Mouse (Mus musculus): ENCODE data around the gene Bax. TPM values are rescaled to one million over a fixed set of nuclear protein-coding genes. Genes with fewer than 3 reads are reported as not detected.

Gene Bax
- polyA plus RNA-seq, 1 experiment = 143 TPM

DNA sequence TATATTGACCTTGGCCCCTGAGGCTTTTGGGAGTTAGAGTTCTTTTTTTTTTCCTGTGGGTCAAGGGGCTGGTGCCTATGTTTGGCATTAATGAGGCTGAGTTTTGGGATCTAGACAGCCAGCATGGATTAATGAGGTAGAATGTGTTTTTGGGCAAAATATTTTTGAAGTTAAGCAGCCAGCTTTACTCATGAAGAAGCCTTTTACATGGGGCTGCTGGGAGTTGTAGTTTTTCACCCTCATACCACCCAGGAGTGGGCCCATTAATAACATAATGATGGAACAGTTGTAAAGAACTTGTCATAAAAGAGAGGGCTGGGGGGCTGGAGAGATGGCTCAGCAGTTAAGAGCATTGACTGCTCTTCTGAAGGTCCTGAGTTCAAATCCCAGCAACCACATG, 20.1 kb downstream of the Bax start:
- Histone ChIP-seq H3K4me1 (ENCODE audit: control insufficient read depth, insufficient read depth, low read length) (no peaks in the 10 kb centered on the region), H3K4me3 (replicated peaks; ENCODE audit: control insufficient read depth, low read depth, low read length) (no peak overlapping the region), H3K27ac (ENCODE audit: control insufficient read depth, insufficient read depth, low read depth, low read length, poor library complexity) (no peak overlapping the region)
- TF ChIP-seq POLR2A (IDR thresholded peaks at IDR 0.05; ENCODE audit: borderline replicate concordance, control insufficient read depth, low read depth, low read length) (no peak), CTCF (IDR thresholded peaks at IDR 0.05; ENCODE audit: control insufficient read depth, insufficient read depth, low read length) (no peak)

DNA sequence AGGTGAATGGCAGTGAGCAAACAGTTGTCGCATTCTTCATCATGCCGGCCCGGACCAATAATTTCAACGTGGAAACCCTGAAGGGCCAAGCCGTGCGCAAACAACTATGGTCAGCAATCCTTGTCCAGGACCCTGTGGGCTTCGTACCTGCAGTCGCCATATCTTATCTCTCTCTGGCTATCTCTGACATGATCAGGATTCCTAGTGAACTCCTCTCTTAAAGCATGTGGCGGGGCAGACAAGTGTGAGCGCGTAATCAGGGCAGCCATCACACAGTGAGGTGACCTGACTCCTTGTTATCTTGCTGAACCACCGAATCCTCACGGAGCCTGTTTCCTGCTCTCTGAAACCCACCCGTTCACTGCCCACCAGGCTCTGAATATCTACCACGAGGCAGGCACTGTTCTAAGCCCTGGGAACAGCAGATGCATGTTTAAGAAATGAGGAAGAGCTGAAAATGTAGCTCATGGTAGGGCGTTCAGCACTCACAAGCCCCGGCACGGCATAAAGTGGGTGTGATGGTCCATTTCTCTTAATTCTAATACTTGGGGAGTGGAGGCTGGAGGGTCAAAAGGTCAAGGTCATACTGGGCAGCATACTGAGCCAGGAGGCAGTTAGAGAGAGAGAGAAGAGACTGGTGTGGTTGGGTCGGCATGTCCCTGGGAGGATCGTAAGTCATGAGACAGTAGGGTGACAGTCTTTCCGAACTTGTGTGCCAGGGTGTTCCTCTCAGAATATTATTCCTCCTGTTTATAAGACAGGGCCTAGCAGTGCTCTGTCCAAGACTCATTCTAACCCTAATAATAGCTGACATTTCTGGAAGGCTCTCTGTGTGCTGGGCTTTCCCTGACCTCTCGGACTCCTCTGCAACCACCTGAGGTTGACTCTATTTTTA, 22.9 kb downstream of the Bax start:
- TF ChIP-seq CTCF (IDR thresholded peaks at IDR 0.05; ENCODE audit: control insufficient read depth, insufficient read depth, low read length) (no peak), POLR2A (IDR thresholded peaks at IDR 0.05; ENCODE audit: borderline replicate concordance, control insufficient read depth, low read depth, low read length) (no peak)
- H3K4me1 ChIP-seq (ENCODE audit: control insufficient read depth, insufficient read depth, low read length) = no peaks in the 10 kb centered on the region
- no peak overlapping the region for H3K27ac ChIP-seq (ENCODE audit: control insufficient read depth, insufficient read depth, low read depth, low read length, poor library complexity)
- WGBS = 81% methylated on average over 22 of the region's 22 CpGs
- H3K4me3 ChIP-seq (replicated peaks; ENCODE audit: control insufficient read depth, low read depth, low read length) = no peak overlapping the region

DNA sequence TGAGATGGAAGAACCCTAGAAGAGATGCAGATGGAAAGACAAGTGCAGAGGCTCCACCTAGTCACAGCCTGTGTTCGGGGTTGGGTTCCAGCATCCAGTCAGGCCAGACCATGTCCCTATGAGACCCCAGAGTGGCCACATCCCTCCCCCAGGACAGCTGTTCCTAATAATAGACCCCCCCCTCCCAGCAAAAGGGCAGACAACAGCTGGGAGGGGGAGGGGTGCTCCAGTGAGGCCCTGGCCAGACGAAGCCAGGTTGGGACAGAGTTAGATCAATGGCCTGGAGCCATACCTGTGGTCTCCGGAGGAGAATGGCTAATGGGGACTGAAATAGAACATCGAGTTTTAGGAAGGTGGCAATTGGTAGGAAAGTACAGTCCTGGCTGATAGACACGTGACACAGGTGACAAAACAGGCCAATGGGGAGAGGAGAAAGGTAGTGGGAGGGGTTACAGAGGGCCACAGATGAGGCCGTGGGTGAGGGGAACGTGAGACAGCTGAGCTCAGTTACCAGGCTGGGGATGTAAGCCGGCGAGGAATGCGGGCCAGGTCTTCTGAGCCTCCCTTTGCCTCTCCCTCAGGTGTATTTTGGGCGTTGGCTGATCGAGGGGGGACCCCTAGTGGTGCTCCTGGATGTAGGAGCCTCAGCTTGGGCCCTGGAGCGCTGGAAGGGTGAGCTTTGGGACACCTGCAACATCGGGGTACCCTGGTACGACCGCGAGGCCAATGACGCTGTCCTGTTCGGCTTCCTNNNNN, 29.0 kb downstream of the Bax start, which contains the start of gene Ruvbl2:
Gene Ruvbl2 (minus strand): TSS at position 576 of the 756 bp plus-strand sequence.
- TF ChIP-seq CTCF (IDR thresholded peaks at IDR 0.05; ENCODE audit: control insufficient read depth, insufficient read depth, low read length) (no peak), POLR2A (IDR thresholded peaks at IDR 0.05; ENCODE audit: borderline replicate concordance, control insufficient read depth, low read depth, low read length) (0 out of 2 replicates have a peak, but pooled peaks have one; percentile 12)
- Histone ChIP-seq H3K4me3 (replicated peaks; ENCODE audit: control insufficient read depth, low read depth, low read length) (no peak within 1 kb of the TSS), H3K27ac (ENCODE audit: control insufficient read depth, insufficient read depth, low read depth, low read length, poor library complexity) (no peak within 1 kb of the TSS; the same call in 1 of the 2 replicates), H3K4me1 (ENCODE audit: control insufficient read depth, insufficient read depth, low read length) (peaks cover 8% of the 10 kb centered on the region; the same call in 1 of the 2 replicates)
- WGBS = 70% methylated on average over 19 of the region's 19 CpGs

DNA sequence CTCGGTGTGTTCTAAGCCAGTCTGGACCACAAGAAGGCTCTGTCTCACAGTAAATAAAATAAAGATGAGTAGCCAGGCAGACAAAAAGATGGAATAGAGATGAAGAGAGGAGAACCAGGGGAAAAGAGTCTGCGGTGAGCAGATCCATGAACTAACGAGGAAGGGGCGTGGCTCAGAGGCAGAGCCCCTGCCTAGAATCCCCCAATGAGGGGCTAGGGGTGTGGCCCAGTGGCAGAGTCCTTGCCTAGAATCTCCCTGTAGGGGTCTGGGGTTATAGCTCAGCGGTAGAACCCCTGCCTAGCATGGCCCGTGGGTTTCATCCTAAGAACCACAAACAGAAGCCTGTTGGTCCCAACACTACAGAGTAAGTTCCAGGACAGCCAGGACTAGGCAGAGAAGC, 29.7 kb downstream of the Bax start:
- H3K27ac ChIP-seq (ENCODE audit: control insufficient read depth, insufficient read depth, low read depth, low read length, poor library complexity) = no peak overlapping the region
- TF ChIP-seq CTCF (IDR thresholded peaks at IDR 0.05; ENCODE audit: control insufficient read depth, insufficient read depth, low read length) = no peak
- no peak for TF ChIP-seq POLR2A (IDR thresholded peaks at IDR 0.05; ENCODE audit: borderline replicate concordance, control insufficient read depth, low read depth, low read length)
- peaks cover 8% of the 10 kb centered on the region; the same call in 1 of the 2 replicates for H3K4me1 ChIP-seq (ENCODE audit: control insufficient read depth, insufficient read depth, low read length)
- H3K4me3 ChIP-seq (replicated peaks; ENCODE audit: control insufficient read depth, low read depth, low read length) = no peak overlapping the region
- 79% methylated on average over 6 of the region's 6 CpGs for WGBS

DNA sequence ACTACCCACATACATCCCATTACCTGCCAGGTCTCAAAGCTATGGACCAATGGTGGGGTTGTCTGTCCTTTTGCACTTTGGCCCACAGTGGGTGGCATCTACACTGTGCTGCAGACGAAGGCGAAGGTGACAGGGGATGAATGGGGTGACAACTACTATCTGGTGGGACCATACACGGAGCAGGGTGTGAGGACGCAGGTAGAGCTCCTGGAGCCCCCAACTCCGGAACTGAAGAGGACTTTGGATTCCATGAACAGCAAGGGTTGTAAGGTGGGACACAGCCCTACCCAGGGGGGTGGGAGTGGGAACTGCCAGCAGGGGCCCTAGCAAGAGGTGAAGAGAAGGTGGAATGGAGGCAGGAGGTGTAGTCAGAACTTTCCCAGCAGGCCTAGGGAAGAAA, 30.3 kb downstream of the Bax start:
- Histone ChIP-seq H3K4me1 (ENCODE audit: control insufficient read depth, insufficient read depth, low read length) (peaks cover 8% of the 10 kb centered on the region; the same call in 1 of the 2 replicates), H3K4me3 (replicated peaks; ENCODE audit: control insufficient read depth, low read depth, low read length) (no peak overlapping the region), H3K27ac (ENCODE audit: control insufficient read depth, insufficient read depth, low read depth, low read length, poor library complexity) (no peak overlapping the region)
- TF ChIP-seq POLR2A (IDR thresholded peaks at IDR 0.05; ENCODE audit: borderline replicate concordance, control insufficient read depth, low read depth, low read length) = no peak
- WGBS = 91% methylated on average over 5 of the region's 5 CpGs

DNA sequence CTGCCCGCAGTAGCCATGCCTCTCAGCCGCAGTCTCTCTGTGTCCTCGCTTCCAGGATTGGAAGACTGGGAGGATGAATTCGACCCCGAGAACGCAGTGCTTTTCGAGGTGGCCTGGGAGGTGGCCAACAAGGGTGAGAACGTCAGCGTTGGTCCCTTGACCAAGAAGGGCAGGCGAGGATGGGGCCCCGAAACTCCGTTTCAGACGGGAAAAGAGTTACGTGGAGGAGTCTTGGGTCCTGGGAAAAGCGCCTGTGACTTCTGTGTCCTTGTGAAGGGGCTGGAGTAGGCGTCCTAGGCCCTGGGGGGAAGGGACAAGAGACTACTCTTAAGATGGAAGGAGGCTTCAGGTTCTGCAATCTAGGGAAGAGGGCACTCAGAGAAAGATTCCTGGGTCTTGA, 31.7 kb downstream of the Bax start:
- H3K4me1 ChIP-seq (ENCODE audit: control insufficient read depth, insufficient read depth, low read length) = peaks cover 8% of the 10 kb centered on the region; the same call in 1 of the 2 replicates
- H3K4me3 ChIP-seq (replicated peaks; ENCODE audit: control insufficient read depth, low read depth, low read length) = peak overlapping the region; percentile 83
- 3% methylated on average over 16 of the region's 16 CpGs for WGBS
- peak overlapping the region; percentile 81 for H3K27ac ChIP-seq (ENCODE audit: control insufficient read depth, insufficient read depth, low read depth, low read length, poor library complexity)
- no peak for TF ChIP-seq POLR2A (IDR thresholded peaks at IDR 0.05; ENCODE audit: borderline replicate concordance, control insufficient read depth, low read depth, low read length)
- no peak for TF ChIP-seq CTCF (IDR thresholded peaks at IDR 0.05; ENCODE audit: control insufficient read depth, insufficient read depth, low read length)

DNA sequence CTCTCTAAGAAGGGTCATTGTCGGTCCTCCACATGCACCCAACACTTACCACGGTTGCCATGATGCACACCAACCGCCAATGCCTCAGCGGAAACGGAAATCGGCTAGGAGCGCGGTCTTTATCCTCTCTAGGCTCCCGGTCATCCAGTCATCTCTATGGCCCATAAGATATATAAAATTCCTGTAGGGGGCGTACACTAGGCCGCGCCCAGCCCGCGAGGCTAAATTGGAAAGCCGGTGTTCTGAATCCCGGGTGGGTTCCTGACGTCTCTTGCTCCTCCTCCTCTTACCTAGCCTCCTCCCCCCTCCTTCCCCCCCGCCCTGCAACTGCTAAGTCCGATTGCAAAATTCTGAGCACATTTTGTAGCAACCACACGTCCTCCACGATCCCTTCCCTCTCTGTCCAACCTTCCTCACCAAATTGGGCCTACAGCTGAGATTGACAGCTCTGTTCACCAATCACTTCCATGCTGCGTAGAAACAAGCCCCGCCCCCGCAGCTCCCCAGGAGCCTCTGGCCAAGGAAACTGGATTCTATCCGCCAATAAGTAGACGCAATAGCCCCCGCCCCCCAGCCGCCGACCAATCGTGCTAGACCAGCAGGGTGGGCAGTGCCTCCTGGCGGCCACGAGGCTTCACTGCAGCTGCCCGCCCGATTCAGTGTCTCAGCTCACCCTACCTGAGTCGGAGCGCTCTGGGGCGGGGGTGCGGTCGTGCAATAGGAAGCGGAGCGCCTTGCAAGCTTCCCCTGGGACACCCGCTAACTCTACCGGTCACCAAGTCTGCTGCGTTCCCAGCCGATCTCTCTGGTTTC, 32.3 kb downstream of the Bax start, which contains the start of gene Gys1:
Gene Gys1 (plus strand): TSS at position 642 of the 813 bp plus-strand sequence.
- peak within 1 kb of the TSS; percentile 81 for H3K27ac ChIP-seq (ENCODE audit: control insufficient read depth, insufficient read depth, low read depth, low read length, poor library complexity)
- H3K4me1 ChIP-seq (ENCODE audit: control insufficient read depth, insufficient read depth, low read length) = peaks cover 8% of the 10 kb centered on the region; the same call in 1 of the 2 replicates
- peak; percentile 96 for TF ChIP-seq CTCF (IDR thresholded peaks at IDR 0.05; ENCODE audit: control insufficient read depth, insufficient read depth, low read length)
- TF ChIP-seq POLR2A (IDR thresholded peaks at IDR 0.05; ENCODE audit: borderline replicate concordance, control insufficient read depth, low read depth, low read length) = peak; percentile 74; the same call in 1 of the 2 replicates
- WGBS = under 1% methylated on average over 45 of the region's 45 CpGs
- peak within 1 kb of the TSS; percentile 83 for H3K4me3 ChIP-seq (replicated peaks; ENCODE audit: control insufficient read depth, low read depth, low read length)

Data from bone marrow, adult 2 months (tissue).